Mouse (Mus musculus): ENCODE measurements at regions not wholly inside any gene's neighbourhood (a gene's known extent, or its start where the extent isn't known, plus 50 kb on each side); places are given as distances from the start of the nearest gene placed in this dataset.

DNA sequence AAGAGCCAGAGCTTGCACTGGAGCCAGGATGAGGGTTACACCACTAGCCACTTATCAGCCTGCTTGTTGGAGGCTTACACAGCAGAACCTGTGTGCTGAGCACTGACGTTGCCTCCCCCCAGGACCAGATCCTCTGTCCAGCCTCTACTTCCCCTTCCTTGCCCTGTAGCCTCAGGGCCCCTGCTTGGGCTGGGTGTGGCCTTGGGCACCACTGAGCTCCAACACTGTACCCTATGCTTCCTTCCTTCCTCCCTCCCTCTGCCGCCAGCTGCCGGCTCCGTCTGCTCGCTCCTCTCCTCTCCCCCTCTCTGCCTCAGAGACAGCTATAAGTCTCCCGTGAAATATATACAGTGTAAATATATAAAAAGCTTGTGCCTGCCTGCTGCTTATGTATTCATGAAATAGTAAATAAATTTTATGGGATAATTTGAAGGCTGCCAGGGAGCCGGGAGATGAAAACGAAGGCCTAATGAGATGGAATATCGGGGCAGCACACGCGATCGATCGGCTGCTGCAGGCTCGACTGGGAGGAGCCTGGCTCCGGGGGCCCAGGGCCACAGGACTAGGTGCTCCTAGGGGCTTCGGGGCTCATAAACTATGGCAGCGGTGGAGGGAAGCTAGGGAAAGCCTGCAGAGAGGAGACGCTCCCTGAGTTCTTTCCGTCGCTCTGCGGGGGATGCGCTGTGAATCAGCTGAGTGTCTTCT is 135.6 kb downstream of the Rbm19 start:
- DNase-seq = no peak

DNA sequence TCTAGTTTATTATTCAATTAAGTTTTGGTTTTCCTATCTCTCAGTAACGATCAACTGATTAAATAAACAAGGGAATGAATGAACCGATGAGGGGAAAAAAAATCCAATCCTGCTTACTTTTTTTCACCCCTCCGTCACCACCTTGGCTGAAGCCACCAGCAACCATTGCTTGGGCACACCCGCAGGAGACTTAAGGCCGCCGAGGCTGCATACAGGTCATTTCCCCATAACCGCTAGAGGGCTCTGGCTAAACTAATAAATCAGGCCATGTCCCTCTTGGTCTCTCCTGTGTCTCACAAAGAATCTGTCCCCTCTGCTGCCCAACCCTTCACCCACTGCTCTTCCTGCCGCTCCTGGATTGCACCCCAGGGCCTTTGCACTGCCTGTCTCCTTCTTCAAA is 136.3 kb downstream of the Rbm19 start:
- intact Hi-C loops (cut with DNase I) = loop anchor here (5.0 kb wide), 1 partner anchor 190 kb away; no protein-coding TSS in a partner anchor

More for the DNA sequence above, 135.6 kb downstream of the Rbm19 start:
- intact Hi-C loops (cut with DNase I) = loop anchor here (5.0 kb wide), 1 partner anchor 190 kb away; no protein-coding TSS in a partner anchor

DNA sequence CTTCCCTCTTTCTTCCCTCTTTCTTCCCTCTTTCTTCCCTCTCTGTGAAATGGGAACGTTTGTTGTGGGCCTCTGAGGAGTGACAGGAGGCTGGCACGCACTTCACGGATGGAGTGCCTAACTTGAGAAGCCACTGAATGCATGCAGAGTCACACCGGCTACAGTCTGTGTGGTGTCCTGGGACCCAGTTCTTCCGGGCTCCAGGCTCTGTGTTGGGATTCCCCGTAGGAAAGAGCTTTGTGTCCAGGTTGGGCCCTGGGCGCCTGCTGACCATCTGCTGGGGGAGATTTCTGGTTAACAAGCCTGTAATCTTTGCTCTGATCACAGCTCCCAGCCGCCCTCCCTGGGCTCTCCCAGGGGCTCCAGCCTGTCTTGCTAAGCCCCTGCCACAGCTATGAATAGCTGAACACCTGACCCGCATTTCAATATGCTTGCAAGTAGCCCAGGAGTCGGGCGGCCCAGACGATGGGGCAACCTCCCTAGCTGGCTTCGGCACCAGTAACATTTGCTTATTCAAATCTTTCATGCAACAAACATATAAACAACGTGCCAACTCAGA is 146.5 kb downstream of the Rbm19 start:
- DNase-seq = no peak
- intact Hi-C loops (cut with DNase I) = no loop called here

More for the DNA sequence above, 136.3 kb downstream of the Rbm19 start:
- DNase-seq = peak; percentile 8 to 18

DNA sequence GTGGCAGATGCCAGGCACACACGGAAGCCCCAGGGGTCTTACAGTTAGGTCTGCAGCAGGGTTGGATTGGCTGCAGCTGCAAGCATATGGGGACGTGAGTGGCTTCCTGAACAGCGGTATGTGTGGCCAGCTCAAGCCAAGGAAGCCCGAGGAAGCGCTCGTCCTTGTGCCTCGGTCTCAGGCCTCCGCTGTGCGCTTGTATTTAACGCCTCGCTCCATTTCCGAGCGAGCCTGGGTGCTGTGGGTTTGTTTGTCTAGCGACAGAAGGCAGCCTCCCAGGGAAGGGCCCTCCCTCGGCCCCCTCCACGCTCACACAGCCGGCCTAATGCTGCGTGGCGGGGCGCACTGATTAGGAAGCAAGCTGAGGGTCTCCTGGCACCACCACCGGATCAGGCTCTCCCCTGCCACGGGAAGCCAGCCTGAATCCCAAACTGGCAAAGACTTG is 153.2 kb downstream of the Rbm19 start:
- DNase-seq = no peak
- intact Hi-C loops (cut with DNase I) = no loop called here

DNA sequence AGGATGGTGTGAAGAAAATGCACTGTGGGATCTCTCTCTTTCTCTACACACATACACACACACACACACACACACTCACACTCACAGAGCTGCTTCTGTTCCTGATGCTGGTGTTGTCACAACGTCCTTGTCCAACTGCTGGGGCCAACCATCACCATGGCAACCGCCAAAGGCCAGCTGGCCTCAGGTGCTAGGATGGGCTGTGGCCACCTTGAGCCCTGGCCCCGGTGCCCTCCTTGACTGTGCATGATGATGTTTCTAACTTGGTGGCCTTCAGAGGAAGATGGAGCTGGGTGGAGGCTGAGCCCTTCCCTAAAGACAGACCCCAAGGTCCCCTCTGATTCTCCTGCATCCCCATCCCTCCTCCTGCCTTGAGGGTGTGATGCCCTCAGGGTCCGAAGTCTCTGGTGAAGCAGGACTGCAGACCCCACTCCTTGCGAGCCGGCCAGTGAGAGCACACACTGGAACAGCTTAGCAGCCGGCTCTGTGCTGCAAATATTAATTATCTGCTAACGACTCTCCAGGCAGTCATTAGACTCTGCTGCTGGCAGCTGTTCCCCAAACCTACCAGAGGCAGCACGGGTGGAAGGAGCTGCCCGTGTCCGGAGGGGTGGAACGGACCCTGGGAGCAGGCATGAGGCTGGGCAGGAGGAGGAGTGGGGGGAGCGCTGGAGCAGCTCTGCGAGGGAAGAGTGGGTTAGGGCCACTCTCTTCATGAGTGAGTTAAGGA is 154.8 kb downstream of the Rbm19 start:
- DNase-seq = no peak
- intact Hi-C loops (cut with DNase I) = no loop called here

DNA sequence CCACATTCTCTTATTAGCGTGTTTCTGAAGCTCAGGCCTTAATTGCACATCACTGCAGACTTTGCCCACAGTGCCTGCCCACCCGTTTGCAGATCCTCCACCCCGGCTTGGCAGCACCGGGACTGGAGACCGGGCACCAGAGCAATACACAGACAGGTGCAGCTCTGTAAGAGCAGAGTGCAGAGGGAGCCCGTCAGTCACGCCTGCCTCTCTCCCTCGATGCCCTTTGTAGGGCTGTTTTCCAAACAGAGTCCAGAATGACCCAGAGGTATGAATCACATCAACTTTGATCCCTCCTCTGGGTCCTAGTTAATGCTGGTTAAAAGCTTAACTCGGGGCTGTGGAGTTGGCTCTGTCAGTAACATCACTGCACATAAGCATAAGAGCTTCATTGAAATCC is 155.3 kb upstream of the Lhx5 start:
- intact Hi-C loops (cut with DNase I) = no loop called here
- no peak for DNase-seq

DNA sequence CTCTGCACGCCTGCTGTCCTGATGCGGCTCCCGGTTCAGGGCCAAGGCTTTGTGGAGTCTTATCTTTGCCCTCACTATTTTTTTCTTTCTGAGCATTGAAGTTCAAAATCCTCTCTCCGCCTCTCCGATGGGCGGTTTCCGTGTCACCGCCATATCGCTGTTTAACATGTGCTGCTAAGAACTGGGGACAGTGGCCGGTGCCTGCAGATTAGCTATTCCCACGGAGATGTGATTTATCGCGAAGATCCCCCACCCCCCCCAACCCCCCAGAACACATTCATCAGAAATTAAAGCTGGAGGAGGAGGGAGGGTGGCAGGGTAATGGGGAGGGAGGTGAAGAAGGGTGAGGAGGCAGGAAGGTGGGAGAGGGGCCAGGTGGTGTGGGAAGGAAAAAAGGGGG is 151.2 kb upstream of the Lhx5 start:
- intact Hi-C loops (cut with DNase I) = no loop called here
- DNase-seq = no peak

DNA sequence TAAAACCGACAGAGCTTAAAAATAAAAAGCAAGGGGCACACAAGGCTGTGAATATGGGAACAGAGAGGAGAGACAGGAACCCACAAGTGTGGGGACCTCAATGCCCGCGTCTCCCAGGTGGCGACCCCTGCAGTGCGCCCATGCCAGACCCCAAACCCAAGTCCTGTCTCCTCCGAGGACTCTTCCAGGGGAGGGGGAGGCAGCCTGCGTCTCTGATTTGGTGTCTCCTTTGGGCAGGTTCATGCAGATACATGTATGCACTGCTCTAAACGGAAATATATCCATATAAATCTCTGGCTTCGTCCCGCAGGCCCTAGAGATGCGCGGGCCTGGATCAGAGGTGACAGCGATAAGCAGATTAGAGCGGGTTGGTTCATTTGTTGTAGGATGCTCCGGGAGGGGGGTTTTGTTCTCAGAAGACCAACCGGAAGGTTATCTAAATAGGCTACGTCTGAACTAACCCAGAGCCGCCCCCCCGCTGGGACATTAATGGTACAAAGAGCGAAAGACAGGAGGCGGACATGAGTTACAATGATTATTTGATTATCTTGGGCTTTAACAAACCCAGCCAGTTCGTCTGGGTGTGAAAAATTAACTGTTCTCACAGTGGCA is 150.4 kb upstream of the Lhx5 start:
- intact Hi-C loops (cut with DNase I) = no loop called here
- DNase-seq = no peak

DNA sequence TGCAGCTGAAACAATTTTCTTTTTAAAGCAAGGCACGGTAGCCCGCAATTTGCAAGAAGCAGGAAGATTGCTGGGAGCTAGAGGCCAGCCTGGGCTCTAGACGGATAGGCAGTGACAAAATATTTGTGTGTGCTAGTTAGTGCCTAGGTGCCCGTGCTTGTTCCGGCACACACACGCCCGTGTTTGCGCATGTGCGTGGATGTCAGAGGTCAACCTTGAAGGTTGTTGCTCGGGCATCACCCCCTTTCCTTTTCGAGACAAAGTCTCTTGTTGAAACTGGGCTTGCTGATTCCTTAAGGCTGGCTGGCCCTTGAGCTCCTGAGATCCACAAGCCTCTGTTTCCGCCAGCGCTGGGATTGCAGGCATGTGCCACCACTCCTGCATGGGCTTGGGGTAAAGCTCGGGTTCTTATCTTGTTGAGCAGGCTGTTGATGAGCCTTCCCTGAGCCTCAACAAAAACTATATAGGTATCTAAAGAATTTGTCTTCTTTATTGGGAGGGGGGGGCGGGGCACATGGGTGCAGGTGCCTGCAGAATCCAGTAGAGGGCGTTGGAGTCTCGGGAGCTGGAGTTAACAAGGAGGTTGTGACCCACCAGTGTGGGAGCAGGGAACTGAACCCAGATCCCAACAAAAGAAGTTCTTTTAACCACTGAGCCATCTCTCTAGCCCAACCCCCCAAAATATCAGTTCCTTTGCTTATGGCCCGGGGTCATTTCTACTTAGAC is 149.5 kb upstream of the Lhx5 start:
- DNase-seq = no peak
- intact Hi-C loops (cut with DNase I) = no loop called here

DNA sequence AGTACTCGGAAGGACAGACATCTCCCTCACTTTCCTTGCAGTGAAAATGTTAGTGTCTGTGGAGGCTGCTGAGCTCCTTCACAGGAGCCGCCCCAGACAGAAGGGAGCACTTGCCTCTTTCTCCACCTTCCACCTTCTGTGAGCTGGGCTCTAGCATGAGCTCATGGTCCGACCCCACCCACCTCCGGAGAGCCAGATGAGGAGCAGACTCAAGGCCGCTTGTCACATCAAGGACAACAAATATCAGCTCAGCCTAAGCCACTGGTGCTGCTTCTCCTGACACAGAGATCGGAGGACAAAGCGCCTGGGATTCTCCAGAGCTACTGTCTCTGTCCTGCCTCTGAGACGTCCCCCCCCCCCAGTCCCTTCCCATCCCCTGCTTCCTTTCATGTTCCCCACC is 146.9 kb upstream of the Lhx5 start:
- no peak for DNase-seq
- intact Hi-C loops (cut with DNase I) = no loop called here

DNA sequence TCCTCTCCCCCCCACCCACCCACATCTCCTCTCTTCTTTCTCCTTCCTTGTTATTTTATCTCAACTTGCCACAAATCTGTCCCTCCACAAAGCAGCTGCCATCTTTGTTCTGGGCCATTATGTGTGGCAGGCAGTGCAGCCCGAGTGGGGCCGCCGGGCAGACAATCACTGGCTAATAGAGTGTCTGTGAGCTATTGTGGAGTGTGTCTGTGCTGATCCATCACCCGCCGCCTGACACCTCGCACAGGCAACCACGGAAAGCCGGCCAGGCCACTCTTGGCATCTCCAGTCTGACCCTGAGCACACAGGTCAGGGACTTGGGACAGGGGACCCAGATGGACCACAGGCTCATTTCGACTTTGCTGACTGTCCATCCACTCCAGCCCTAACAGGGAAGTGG is 146.5 kb upstream of the Lhx5 start:
- DNase-seq = no peak
- intact Hi-C loops (cut with DNase I) = no loop called here

DNA sequence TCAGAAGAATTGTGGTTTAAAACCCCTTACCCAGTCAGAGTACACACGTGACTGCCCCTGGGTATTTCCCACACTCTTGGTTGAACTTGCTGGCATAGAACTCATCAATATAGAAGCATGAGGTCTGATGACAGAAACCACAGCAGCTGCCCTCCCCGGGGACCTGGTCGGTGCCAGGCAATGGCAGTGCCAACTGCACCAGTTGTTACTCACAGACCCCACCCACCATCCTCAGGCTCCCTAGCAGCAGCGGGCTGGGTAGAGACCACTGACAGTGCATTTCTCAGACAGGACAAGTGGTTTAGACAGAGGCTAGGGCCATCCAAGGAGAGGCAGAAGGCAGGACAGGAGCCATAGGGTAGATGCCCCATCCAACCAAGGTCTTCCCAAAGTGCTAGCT is 144.7 kb upstream of the Lhx5 start:
- intact Hi-C loops (cut with DNase I) = no loop called here
- DNase-seq = no peak

DNA sequence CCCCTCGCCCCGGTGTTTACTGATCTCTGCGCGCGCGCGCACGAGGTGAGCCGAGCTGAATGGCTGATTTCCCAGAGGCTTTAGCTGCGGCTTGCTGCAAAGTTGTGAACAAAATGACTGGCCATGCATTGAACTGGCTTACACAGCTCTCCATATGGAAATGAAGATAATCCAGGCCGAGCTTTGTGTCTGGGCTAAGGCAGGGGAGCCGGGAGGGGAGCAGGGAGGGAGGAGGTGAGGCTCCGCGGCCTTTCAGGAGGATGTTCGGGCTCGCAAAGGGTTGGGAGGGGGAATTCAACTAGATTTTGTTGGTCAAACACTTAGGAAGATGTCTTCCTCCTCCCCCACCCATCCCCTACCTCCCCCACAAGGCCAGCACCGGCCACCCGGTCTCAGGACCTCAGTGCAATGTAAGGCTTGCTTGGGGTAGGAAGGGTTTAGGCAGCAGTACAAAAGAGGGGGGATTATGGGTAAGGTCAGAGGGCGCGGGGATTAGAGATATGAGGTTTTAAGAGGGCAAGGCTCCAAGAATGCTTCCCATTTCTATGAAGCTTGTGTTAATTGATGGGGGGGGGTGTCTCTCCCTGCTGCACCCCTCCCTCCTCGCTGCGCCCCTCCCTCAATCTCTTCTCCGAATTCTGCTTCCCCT is 143.3 kb upstream of the Lhx5 start:
- intact Hi-C loops (cut with DNase I) = no loop called here
- no peak for DNase-seq

DNA sequence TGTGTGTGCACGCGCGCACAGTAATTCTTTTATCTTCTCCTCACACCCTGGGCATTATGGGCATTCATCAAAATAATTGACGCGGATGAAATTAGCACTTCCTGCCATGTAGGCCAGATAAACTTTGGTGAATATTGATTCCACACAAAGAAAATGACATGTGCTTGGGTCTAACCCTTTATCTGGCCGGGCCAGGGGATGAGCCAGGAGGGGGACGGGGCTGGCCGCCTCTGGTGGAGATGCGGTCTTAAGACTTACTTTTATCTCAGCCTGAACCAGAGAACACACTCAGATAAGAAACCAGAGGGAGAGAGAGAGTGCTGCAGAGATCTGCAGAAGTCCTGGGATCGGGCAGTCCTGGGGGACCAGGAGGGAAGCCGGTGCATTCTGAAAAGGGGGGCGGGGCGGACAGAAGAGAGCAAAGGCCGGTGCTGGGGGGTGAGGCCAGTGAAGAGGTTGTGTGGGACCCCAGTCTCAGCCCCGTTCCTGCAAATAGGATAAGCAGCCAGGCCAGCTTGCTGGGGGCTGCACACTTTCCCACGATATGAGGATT is 136.9 kb upstream of the Lhx5 start:
- intact Hi-C loops (cut with DNase I) = no loop called here
- DNase-seq = no peak

DNA sequence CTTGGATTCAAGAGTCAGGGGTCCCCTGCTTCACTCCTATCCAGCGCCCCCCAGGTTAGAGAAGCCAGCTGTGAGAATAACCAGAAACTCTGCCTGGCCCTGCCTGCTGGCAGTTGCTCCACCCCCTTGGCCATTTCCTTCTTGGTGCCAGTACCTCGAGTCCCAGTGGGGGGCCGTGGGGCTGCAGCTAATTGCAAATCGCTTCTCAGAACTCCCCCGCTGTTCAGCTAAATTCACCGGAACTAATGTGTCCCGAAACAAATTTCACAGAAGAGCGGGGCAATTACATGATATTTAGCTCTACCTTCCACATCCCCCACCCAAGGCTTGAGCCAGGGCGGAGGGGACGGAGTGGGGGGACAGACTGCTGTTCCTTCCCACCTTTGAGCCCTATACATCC is 134.3 kb upstream of the Lhx5 start:
- intact Hi-C loops (cut with DNase I) = no loop called here
- DNase-seq = no peak

DNA sequence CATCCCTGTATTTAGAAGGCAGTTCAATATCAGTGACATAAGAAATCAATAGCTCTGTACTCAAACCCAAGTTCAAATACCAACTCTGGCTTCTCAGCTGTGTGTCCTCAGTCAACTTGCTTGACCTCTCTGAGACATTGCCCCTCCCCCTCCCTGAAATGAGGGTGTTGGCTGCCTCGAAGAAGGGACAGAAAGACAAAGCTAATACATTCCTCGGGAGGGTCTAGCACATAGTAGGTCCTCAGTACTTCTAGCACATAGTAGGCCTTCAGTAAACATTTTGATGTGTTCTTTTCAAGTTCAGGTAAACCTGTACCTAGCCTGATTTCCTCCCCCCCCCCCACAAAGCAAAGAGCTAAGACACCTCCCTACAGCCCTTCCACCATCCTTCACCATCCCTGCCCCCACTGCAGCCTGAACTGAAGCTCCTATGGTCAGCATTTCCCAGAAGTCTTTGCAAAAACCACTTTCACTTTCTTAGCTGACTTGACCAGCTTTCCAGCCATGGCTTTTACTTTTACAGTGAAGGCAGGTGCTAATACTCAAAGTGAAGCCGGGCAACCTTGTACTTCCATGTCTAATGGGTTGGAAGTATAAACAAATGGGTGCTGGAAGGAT is 133.7 kb upstream of the Lhx5 start:
- intact Hi-C loops (cut with DNase I) = no loop called here
- no peak for DNase-seq

DNA sequence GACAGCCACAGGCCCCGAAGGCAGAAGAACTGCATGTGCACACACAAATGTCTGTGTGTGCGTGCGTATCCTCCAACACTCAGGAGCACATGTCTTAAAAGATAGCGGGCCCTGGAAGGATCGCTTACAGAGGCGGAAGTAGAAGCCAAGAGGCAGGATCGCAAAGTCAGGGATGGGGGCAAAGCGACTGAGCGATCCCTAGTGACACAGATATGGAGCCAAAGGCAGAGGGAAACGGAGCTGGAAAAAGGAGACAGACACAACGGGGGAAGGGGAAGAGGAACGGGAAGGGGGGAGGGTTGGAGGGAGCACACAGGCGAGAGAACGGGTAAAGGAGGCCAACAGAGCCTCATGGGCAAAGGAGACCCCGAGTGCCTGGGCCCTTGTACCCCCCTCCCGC is 129.8 kb upstream of the Lhx5 start:
- no peak for DNase-seq
- intact Hi-C loops (cut with DNase I) = no loop called here

DNA sequence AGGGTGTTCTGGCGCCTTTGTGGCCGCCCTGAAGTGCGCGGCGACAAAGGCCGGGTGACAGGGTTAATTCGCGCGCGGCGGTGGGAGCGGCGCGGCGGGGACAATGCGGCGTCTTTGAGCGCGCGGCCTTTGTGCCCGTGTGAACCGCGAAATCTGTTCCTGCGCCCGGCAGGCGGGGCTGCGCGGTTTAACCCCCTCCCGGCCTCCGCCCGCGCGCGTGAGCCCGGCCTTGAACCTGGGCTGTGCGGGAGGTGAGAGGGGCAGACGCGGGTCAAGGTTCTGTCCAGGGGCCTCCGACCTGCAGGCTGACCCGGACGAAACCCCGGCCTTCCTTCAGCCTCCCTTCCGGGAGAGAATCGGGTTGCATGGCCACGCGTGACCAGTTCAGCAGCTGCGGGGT is 129.2 kb upstream of the Lhx5 start:
- intact Hi-C loops (cut with DNase I) = no loop called here
- DNase-seq = no peak

DNA sequence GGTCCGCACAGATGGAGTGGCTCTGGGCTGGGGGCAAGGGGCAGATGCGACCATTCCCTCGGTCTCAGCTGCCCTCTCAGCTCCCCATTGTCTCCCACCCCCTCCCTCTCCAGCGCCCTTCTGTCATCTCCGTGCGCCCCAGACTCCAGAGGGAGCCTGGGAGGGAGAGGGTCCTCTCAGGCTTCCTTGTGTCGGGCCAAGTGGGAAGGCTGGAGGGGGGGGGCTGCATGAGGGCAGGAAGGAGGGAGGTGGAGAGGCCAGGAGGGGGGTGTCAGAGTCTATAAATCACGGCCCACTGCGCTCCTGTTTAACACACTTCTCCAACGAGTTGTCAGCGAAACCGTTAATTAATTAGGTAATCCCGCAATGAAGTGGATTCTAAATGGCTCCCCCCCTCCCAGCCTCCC is 127.2 kb upstream of the Lhx5 start:
- no peak for DNase-seq
- intact Hi-C loops (cut with DNase I) = no loop called here

DNA sequence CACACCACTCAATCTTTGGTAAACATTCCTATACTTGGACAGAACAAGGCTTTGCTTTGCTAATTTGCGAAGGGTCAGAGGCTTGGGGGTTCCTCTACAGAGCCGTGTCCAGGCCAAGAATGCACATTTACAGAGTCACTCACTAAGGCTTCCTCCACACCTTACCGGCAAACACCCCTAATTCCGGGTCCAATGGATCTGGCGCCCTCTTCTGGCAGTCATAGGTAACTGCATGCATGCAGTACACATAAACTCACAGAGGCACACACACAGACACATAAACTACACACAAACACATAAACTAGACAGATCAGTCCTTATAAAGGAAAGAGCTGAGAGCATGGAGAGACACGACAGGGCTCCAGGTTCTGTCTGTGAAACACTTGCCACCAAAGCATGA is 119.2 kb upstream of the Lhx5 start:
- no peak for DNase-seq
- intact Hi-C loops (cut with DNase I) = no loop called here
